Mouse (Mus musculus): ENCODE data around the gene Prodh2.
A peak's percentile ranks its signal among the peaks of the same experiment; 100 is the strongest.
"Not testable (repeated sequence)": the region's sequence is repeated elsewhere in the genome, so short reads cannot be mapped to it uniquely, and the experiment has no call there.

Prodh2 gene

DNA sequence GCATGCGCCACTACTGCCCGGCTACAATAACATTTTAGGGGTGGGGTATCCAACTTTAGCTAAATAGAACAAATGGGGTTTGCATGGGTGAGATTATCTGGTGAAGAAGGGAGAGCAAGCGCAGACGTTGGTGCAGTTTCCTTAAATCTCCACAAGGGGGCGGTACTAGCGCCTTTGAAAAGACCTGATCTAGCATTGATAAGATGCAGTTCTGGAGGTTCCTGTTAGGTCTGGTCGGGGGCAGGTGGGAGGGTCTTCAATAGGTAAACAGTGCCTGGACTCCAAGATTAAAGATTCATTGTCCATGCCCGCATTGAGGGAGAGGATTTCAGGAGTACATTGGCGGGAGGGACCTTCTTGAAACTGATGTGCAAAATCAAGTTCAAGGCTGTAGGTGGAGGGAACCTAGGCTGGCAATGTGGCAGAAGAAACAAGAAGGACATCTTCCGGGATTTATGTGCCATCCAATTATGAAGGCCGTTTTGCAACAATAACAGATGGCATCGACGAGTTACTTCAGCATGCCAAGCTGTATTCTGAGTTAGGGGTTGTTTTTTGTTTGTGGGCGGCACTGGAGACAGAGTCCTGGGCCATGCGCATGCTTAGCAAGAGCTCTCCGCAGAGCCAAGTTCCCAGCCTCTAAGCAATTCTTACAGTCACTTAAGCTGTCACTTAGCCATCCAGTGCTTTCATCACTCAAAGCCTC is 3.0 kb upstream of the Prodh2 start:
- peak; percentile 26 to 47 for DNase-seq (ENCODE audit: low spot score in 2 of 2)

DNA sequence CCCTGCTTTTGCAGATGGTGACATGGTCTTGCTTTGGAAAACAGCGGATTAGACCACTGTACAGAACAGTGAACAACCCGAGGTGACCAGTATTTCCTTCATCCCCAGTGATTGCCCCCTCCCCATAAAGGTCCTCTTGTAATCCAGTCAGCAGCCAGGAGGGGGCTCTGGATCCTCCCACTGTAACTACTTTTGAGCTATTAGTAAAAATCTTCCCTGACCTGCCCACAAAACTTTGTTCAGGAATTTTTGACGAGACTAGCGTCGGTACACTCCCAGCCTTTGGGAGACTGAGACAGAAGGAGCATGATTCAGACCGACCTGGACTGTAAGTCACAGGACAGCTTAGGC is 2.5 kb upstream of the Prodh2 start:
- no peak for DNase-seq (ENCODE audit: low spot score in 2 of 2)

DNA sequence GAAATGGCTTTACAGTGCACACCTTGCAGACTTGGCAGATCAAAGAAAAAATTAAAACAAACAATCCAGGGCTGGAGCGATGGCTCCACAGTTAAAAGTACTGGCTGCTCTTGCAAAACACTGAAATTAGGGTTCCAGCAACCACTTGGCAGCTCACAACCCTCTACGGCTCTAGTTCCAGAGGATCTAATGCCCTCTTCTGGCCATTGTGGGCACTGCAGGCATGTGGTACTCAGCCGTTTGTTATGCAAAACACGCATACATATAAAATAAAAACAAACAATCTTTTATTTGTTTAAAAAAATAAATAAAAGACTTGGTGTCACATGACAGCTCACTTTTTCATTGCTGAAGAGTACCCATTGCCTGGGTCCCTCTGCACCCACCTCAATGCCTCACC is 657 bp upstream of the Prodh2 start:
- peak; percentile 53 to 76 for DNase-seq (ENCODE audit: low spot score in 2 of 2)

DNA sequence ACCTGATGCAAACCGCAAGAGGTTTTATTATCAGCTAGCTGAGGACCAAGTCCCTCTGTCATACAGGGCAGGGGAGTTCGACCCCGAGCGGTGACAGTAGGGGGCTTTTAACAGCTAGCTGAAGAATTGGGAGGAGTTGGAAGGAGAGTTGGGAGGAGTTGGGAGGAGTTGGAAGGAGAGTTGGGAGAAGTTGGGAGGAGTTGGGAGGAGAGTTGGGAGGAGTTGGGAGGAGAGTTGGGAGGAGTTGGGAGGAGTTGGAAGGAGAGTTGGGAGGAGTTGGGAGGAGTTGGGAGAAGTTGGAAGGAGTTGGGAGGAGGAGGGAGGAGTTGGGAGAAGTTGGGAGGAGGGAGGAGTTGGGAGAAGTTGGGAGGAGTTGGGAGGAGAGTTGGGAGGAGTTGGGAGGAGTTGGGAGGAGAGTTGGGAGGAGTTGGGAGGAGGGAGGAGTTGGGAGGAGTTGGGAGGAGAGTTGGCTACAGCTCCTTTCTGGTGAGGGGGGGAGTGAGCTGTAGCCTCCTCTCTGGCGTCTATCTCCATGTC is 2.2 kb downstream of the Prodh2 start:
- not testable (repeated sequence) for DNase-seq (ENCODE audit: low spot score in 2 of 2)

- DNase-seq (ENCODE audit: low spot score in 2 of 2): not testable (repeated sequence)
Observed at GRCm38 (mm10) chr7:30501159-30501558, 7.7 kb downstream of the Prodh2 start.

DNA sequence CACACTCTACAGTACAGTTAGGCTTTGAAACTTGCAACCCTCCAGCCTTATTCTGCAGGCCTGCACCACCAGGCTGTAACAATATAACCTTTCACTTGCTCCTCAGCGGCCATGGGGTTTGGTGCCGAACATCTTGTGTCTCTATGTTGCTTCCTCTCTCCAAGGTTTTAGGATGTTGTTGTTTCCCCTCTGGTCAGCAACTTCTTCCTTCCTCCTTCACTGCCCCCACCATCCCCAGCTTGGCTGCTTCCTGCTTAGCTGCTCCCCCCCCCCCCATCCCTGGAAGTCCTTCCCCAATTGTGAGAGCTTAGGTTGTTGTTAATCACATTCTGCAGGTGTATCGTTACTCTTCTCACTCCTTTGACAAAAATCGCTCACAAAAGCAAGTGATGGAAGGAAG is 14.6 kb downstream of the Prodh2 start:
- DNase-seq (ENCODE audit: low spot score in 2 of 2): no peak

- DNase-seq (ENCODE audit: low spot score in 2 of 2): no peak
Observed at GRCm38 (mm10) chr7:30515003-30515760, 21.8 kb downstream of the Prodh2 start.

GRCm38 (mm10) chr7:30518325-30518724 is 24.9 kb downstream of the Prodh2 start:
- no peak for DNase-seq (ENCODE audit: low spot score in 2 of 2)

GRCm38 (mm10) chr7:30520396-30520795 is 27.0 kb downstream of the Prodh2 start:
- DNase-seq (ENCODE audit: low spot score in 2 of 2): no peak

GRCm38 (mm10) chr7:30520856-30521255 is 27.4 kb downstream of the Prodh2 start:
- DNase-seq (ENCODE audit: low spot score in 2 of 2): no peak

- no peak for DNase-seq (ENCODE audit: low spot score in 2 of 2)
Observed at GRCm38 (mm10) chr7:30522871-30523270, 29.4 kb downstream of the Prodh2 start.

DNA sequence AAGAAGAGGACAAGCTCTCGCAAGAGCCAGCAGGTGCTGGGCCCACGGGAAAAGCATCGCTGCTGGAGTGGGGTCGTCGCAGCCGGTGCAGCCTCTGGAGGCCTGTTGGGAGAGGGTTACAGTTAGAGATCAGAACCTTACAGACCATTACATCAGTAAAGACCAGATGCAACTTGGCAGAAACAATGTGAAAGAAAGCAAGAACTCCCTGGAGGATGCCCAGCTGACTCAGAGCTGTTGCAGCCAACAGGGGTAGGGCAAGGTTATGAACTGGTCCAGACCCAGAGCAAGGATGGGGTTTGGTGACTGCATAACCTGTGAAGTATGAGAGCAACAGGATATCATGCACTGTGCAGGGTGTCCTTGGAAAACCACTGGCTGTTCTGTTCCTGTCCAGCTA is 31.1 kb downstream of the Prodh2 start:
- no peak for DNase-seq (ENCODE audit: low spot score in 2 of 2)

GRCm38 (mm10) chr7:30525954-30526353 is 32.5 kb downstream of the Prodh2 start:
- no peak for DNase-seq (ENCODE audit: low spot score in 2 of 2)

DNA sequence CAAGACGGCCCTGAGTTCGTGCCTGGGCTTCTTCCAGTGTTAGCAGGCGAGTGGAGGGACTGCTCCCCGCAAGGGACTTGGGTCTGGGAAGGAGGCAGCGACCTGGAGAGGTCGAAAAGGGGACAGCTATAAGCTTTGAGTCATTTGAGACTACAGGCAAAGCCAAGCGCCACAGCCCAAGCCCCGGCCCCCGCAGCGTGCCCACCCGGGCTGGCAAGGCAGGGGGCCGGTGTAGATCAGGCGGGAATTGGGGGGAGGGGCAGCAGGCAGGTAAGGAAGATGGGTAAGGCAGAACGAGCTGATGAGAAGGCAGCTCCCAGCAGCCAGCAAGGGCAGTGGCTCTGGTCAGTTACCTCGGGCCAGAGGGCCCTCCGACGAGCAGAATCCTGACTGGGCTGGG is 33.0 kb downstream of the Prodh2 start:
- DNase-seq (ENCODE audit: low spot score in 2 of 2): no peak

- DNase-seq (ENCODE audit: low spot score in 2 of 2): no peak
Observed at GRCm38 (mm10) chr7:30526981-30527380, 33.6 kb downstream of the Prodh2 start.

DNA sequence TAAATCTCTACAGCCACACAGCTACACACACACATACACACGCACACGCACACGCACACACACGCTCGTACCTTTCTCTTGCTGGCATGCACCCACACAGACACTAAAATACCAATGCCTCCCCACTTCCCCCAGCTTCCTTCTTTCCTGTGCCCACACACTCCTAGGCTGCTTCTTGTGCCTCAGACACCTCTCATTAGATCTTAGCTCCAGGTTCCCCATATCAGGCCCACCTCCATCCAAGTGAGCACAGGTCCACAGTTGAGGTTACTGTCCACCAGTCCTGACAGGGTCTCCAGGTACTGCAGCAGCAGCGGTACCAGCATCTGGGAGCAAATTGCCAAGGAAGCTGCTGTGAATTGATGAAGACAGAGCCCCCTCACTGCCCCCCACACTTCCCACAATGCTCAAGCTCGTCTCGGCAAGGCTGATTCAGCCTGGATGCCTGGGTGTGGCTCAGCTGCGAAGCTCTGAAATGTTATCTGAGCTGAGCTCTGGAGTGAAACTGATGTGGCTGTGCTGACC is 37.9 kb downstream of the Prodh2 start:
- DNase-seq (ENCODE audit: low spot score in 2 of 2): no peak

GRCm38 (mm10) chr7:30532931-30533330 is 39.5 kb downstream of the Prodh2 start:
- no peak for DNase-seq (ENCODE audit: low spot score in 2 of 2)

- DNase-seq (ENCODE audit: low spot score in 2 of 2): no peak
Observed at GRCm38 (mm10) chr7:30533941-30534632, 40.7 kb downstream of the Prodh2 start.

DNA sequence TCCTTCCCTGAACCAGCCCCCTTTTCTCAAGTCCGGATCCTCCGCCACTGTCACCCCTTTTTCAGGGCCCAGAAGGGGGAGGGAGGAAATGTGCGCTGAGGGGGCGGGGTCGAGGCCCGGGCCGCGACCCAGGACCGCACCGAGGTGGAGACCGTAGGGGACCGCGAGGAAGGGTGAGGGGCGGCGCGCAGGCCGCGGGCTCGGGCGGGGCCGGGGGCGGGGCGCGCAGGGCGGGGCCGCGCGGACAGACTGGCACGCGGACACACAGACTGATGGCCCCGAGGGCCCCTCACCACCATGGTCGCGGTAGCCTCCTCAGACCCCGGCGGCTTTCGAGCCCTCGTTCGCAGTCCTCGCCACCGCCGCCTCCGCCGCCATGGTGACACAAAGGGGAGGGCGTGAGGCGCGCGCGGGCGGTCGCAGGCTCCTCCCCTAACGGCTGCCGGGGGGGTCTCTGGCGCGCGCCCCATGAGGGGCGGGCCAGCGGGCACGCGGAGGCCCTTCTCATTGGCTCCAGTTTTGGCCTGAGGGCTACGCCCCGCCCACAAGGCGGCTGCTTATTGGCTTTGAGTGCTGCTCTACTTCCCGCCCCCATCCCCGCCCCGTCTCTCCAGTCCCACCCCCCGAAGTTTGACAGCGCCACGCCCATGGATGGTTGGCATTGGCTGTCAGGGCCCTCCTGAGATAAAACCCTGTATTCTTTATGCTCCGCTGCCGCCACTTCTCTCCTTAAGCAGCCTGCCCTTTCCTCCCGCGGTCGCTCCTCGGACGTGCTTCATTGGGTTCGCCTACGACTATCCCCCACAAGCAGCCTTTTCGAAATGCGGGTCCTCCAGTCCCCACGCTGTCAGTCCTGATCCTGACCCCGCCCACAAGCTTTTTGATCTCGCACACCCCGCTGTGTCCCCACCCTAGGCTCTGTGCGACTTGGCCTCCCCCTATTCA is 41.5 kb downstream of the Prodh2 start, which contains the start of gene Arhgap33:
Arhgap33 (minus strand) TSS at position 428 of the 945 bp plus-strand sequence.
- DNase-seq (ENCODE audit: low spot score in 2 of 2): peak; percentile 92 to 95

DNA sequence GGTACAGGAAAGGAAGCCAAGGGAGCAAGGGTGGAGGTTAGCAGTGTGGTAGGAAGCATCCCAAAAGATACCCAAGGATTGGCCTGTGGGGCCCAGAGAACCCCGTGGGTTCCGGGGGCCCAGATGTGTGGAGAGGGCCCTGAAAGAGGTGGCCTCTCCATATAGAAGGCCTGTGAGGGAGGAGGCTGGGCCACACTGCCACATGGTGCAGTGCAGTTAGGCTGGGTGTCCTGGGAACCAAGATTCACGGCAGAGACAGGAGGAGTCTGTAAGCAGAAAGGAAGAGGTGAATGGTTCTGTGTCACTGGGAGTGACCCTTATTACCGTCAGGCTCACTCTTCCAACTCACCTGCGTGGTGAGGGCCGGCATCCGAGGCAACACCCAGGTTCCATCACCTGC is 47.1 kb downstream of the Prodh2 start:
- no peak for DNase-seq (ENCODE audit: low spot score in 2 of 2)

DNA sequence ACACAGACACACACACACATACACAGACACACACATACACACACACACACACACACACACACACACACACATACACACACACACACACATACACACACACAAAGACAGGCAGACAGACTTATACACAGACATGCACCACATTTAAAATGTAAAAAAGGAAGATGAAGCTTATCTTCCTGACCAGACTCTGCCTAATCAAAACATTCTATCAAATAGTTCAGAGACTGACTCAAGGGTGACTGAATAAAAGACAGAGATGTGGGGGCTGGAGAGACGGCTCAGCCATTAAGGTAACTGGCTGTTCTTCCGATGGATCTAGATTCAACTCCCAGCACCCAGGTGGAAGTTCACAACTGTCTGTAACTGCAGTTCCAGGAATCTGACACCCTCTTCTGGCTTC is 50.9 kb downstream of the Prodh2 start:
- no peak for DNase-seq (ENCODE audit: low spot score in 2 of 2)
